Mouse (Mus musculus) 3134 (cell line): ENCODE data around the gene Sun3.

ENCODE experiments used
- DNase-seq: peaks from one replicate; pipeline ENCODE4 v3.0.0-alpha.2; 2011; ENCODE audit warnings: low spot score; ENCODE audit not compliant: insufficient read length; ENCODE audit errors: extremely low read depth

Gene Sun3

GRCm38 (mm10) chr11:9048703-9049060, at the start of gene Sun3:
Gene Sun3 (minus strand): TSS chr11:9048991.
- no peak for DNase-seq

DNA sequence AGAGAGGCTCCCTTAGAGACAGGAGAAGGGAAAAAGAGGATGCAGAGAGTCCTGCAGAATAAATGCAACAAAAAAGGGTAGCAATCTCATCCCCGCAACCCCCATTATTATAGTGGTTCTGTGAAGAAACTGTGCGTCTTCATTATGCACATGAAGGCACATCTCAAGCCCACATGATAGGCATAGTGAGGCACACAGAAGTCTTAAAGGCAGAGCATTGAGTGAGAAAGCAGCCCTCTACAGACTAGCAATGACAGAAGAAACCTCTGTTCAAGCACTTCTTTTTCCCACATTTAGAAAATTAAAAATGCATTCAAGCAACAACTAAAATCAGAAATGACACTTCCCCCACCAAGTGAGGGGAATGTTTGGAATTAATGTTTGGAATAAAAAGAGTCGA, 27.7 kb upstream of the Sun3 start:
- no peak for DNase-seq

GRCm38 (mm10) chr11:9060484-9060883, 11.7 kb upstream of the Sun3 start:
- DNase-seq, result no peak

DNA sequence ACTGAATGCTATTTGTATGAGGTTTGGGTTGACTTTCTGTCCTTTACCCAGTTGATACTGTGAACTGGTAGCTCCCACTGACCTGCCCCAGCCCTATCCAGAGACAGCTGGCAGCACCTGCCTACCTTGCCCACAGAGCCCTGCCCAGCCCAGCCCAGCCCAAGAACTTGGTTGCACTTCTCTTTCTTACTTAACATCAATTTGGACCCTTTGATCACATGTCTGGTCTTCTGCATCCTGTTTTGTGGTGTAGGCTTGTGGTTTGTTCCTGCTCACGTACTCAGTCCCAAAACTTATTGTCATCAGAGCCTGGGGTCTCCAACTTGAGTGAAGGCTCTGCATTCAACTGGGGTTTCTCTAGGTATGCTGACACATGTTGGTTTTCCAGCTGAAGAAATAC, 11.2 kb upstream of the Sun3 start:
- DNase-seq, result no peak

GRCm38 (mm10) chr11:9057711-9058110, 8.9 kb upstream of the Sun3 start:
- DNase-seq, result no peak

DNA sequence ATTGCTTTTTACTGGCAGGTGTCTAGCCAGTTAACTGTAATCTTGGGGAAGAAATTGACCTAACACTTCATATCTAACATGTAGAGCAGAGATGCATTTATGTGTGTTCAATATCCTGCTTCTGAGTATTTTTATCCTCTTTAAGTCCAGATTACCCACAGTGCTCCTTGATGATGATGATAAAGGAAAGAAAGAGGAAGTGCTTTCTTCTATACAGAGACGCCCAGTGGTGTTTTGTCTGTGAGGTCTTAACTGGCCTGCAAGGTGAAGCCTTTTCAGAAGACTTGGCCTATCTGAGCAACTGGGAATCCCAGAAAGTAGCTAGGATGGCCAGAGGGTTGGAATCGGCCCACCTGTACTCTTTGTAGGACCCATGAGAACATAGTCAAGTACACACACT, 8.1 kb upstream of the Sun3 start:
- DNase-seq, result no peak

- no peak for DNase-seq
These were observed 3.1 kb upstream of the Sun3 start for GRCm38 (mm10) chr11:9051895-9052294.

DNA sequence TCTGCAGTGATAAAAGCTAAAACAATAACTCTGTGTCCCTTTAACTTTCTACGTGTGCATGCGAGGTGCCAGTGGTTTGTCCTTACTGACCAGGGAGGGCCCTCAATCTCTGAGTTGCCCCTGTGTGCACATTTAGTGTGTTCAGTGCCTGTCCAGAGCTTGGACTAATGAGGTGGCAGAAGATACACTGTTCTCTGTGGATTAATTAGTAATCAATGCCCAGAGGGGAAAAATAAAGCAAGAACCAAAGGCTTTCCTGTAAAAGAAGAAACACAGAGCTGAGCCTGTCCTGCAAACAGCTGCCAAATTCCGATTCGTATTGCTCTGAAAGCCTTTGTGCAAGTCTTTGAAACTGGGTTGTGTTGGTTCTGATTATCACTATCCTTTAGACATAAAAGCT, 1.4 kb upstream of the Sun3 start:
- no peak for DNase-seq

DNA sequence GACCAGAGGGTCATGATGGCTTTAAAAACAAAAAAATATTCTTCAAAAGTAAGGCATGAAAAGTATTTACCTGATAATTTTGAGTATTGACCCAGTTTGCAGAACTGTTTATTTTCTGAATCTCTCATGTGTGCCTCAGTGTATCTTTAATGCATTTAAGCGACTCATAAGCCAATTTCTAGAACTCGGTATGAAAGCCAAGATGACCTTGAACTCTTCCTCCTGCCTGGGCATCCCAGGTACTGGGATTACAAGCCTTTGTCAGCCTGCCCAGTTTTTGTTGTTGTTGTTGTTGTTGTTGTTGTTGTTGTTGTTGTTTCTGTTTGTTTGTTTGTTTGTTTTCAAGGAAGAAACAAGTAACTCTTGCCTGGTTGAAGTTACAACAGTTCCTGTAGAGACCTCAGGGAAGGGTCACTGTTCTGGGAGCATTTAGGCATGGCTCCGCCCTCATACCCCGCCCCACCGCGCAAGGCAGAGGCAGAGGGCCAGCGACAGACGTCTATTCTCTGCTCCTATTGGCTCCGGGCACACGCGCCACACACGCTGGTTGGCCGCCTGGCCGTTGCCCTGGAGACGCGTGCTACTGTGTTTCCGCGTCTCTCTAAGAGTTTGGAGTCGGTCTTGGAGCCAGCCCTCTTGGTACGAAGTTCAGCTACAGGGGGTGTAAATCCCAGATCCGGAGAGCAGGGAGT, 634 bp downstream of the Sun3 start, which contains the start of gene Gm11992:
Gene Gm11992, plus strand, starts transcription at position 584 of the 692 bp plus-strand sequence.
- no peak for DNase-seq

DNA sequence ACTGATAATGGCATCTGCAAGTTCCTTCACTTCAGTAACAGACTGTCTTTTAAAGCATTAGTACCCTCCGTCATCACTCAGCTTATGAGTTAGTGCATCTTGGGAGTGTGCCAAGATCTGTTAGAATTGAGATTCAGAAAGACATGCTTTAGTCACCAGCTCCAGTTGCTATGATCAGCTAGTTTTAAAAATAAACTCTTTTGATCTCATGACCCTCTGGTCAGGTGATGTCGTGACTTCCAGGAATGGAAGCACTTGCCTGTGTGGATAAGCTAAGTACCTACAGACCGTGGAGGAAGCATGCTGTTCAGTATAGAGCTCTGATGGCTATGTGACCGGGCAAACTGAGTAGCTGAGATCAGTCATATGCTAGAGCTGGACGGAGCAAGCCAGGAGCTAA, 1.7 kb downstream of the Sun3 start:
- no peak for DNase-seq

DNA sequence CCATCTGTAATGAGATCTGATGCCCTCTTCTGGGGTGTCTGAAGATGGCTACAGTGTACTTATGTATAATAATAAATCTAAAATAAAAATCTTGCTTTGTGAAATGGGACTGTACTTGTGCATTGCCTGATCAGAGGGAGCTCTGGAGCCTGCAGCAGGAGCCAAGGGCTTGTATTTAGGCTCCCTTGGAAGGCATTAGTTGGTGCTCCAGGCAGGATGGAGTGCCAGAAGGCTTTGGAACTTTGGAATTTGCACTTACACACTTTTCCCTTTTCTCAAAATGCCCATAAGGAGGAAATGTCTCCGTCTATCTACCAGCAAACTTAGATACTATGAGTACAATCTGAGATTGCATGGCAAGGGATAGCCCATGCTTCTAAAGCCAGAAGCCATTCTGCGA, 2.2 kb downstream of the Sun3 start:
- DNase-seq, result no peak

DNA sequence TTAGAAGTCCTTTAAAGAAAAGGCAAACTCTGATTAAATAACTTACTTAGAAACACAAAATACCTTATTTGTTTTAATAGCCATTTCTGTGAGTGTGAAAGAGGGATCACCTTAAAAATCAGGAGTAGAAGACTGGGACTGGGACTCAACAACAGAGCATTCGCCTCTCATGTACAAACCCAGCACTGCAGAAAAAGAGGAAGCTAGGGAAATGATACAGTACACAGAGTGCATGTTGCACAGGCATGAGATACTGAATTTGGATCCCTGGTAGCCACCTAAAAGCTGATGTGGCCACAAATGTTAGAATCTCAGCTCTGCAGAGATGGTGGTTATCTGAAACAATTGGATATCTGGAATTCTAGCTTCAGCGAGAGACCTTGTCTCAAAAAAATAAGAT, 17.3 kb downstream of the Sun3 start:
- DNase-seq, result no peak

- DNase-seq, result no peak
These were observed 23.6 kb downstream of the Sun3 start for GRCm38 (mm10) chr11:9025211-9025610.

- DNase-seq, result no peak
These were observed 24.0 kb downstream of the Sun3 start for GRCm38 (mm10) chr11:9024782-9025181.

- no peak for DNase-seq
These were observed 28.6 kb downstream of the Sun3 start for GRCm38 (mm10) chr11:9020207-9020606.

- no peak for DNase-seq
These were observed 30.1 kb downstream of the Sun3 start for GRCm38 (mm10) chr11:9018491-9019267.

GRCm38 (mm10) chr11:9014740-9015139, 34.1 kb downstream of the Sun3 start:
- DNase-seq, result no peak

- no peak for DNase-seq
These were observed 37.4 kb downstream of the Sun3 start for GRCm38 (mm10) chr11:9011348-9011747.

DNA sequence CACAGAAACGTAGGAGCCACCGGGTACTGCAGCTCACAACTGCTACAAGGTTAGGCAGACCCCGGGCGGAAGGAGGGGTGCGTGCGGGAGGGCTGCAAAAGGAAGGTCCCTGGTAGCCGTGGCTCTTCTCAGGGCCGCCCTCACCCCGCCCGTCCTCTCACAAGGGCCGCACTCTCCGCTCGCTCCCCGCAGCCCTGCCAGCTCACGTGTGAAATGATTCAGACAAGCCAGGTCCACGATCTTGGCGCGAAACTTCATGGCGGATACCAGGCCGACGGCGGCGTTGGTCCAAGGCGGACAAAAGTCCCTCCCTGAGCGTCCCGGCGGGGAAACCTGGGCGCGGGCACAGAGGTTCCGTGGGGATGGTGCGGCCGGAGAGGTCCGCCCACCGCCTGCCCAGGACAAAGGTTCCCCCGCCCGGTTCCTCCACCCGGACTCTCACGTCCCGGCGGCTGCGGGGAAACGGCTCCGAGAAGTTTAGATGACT, 37.9 kb downstream of the Sun3 start, which contains the start of gene Hus1:
Gene Hus1, minus strand, starts transcription at position 339 of the 487 bp plus-strand sequence.
- peak; percentile 93 for DNase-seq

GRCm38 (mm10) chr11:9010416-9010815, 38.4 kb downstream of the Sun3 start:
- no peak for DNase-seq

- DNase-seq, result no peak
These were observed 40.0 kb downstream of the Sun3 start for GRCm38 (mm10) chr11:9008761-9009160.

- DNase-seq, result no peak
These were observed 60.7 kb downstream of the Sun3 start for GRCm38 (mm10) chr11:8988084-8988483.
